Mouse (Mus musculus) embryonic facial prominence, embryonic 10.5 days (tissue): ENCODE measurements around the gene Gal3st2b. TPM values are rescaled to one million over a fixed set of nuclear protein-coding genes. Genes with fewer than 3 reads are reported as not detected.
"Not testable (repeated sequence)": the region's sequence is repeated elsewhere in the genome, so short reads cannot be mapped to it uniquely, and the experiment has no call there.

Source experiments
- DNase-seq: peaks from one replicate; pipeline ENCODE4 v3.0.0-alpha.2; 2017; ENCODE audit warnings: low spot score
- H3K27ac ChIP-seq: fragments of 300-500 bp; sonication (generic); replicated peaks from 2 replicates; pipeline ENCODE4 v1.5.1; 2016; ENCODE audit warnings: mild to moderate bottlenecking
- H3K27me3 ChIP-seq: fragments of 300-500 bp; sonication (generic); replicated peaks from 2 replicates; pipeline ENCODE4 v1.6.1; 2016; ENCODE audit warnings: low read depth, mild to moderate bottlenecking; ENCODE audit not compliant: poor library complexity, severe bottlenecking
- H3K36me3 ChIP-seq: fragments of 300-500 bp; sonication (generic); replicated peaks from 2 replicates; pipeline ENCODE4 v1.6.1; 2016; ENCODE audit warnings: mild to moderate bottlenecking, moderate library complexity
- H3K4me1 ChIP-seq: fragments of 300-500 bp; sonication (generic); 2 replicates; pipeline ENCODE4 v1.6.1; 2016
- H3K4me3 ChIP-seq: fragments of 300-500 bp; sonication (generic); 2 replicates; pipeline ENCODE4 v1.5.1; 2016; ENCODE audit warnings: mild to moderate bottlenecking, moderate library complexity
- H3K9me3 ChIP-seq: fragments of 300-500 bp; sonication (generic); 2 replicates; pipeline ENCODE4 v1.6.1; 2016; ENCODE audit warnings: mild to moderate bottlenecking
- WGBS: fragments of 180-500 bp; shearing (Covaris S2); methylation state at CpG from one replicate; pipeline ENCODE4 v1.1.7; 2016; 5-methylcytosine and 5-hydroxymethylcytosine counted together
- polyA plus RNA-seq: library from polyadenylated mRNA; unstranded; fragments of >200 nt; fragmentation: Nextera tagmentation; extraction: Ambion mirVana; gene quantifications from 2 replicates; pipeline ENCODE4 v1.2.1, GENCODE M21; 2016

Gal3st2b gene
- polyA plus RNA-seq, 1 experiment from 2014 or later, result not detected

GRCm38 (mm10) chr1:93922609-93923008, 4.5 kb downstream of the Gal3st2b start:
- not testable (repeated sequence) for H3K36me3 ChIP-seq

GRCm38 (mm10) chr1:93923098-93923497, 5.0 kb downstream of the Gal3st2b start:
- not testable (repeated sequence) for DNase-seq, H3K4me1 ChIP-seq, H3K27ac ChIP-seq, H3K36me3 ChIP-seq, H3K4me3 ChIP-seq, H3K27me3 ChIP-seq, H3K9me3 ChIP-seq
- 74% methylated on average over 2 of the region's 2 CpGs for WGBS

More at GRCm38 (mm10) chr1:93922609-93923008, 4.5 kb downstream of the Gal3st2b start:
- not testable (repeated sequence) for H3K9me3 ChIP-seq, H3K4me3 ChIP-seq, H3K27me3 ChIP-seq, H3K4me1 ChIP-seq, DNase-seq, H3K27ac ChIP-seq
- WGBS, result 84% methylated on average over 3 of the region's 3 CpGs

- 84% methylated on average over 1 of the region's 1 CpGs for whole genome bisulfite sequencing
- H3K4me3 ChIP-seq, H3K27ac ChIP-seq, H3K36me3 ChIP-seq, DNase-seq, H3K4me1 ChIP-seq, H3K27me3 ChIP-seq, H3K9me3 ChIP-seq: not testable (repeated sequence)
Observed at GRCm38 (mm10) chr1:93935378-93935777, 17.3 kb downstream of the Gal3st2b start.

GRCm38 (mm10) chr1:93937807-93938206, 19.7 kb downstream of the Gal3st2b start:
- not testable (repeated sequence) for H3K4me3 ChIP-seq, H3K36me3 ChIP-seq, H3K27ac ChIP-seq, H3K4me1 ChIP-seq, H3K9me3 ChIP-seq, H3K27me3 ChIP-seq, DNase-seq
- WGBS, result 50% methylated on average over 1 of the region's 1 CpGs

- not testable (repeated sequence) for H3K36me3 ChIP-seq, H3K9me3 ChIP-seq, H3K27ac ChIP-seq, H3K27me3 ChIP-seq, DNase-seq, H3K4me3 ChIP-seq, H3K4me1 ChIP-seq
- WGBS, result 85% methylated on average over 7 of the region's 7 CpGs
Observed at GRCm38 (mm10) chr1:93938415-93938814, 20.3 kb downstream of the Gal3st2b start.

GRCm38 (mm10) chr1:93949087-93949486, 31.0 kb downstream of the Gal3st2b start:
- not testable (repeated sequence) for H3K4me3 ChIP-seq, H3K36me3 ChIP-seq, H3K4me1 ChIP-seq, H3K27me3 ChIP-seq, H3K27ac ChIP-seq, DNase-seq, H3K9me3 ChIP-seq
- WGBS, result no CpG with 5 or more reads among the region's 11 CpGs

GRCm38 (mm10) chr1:93966489-93966888, 48.4 kb downstream of the Gal3st2b start:
- H3K4me1 ChIP-seq, DNase-seq, H3K9me3 ChIP-seq, H3K27ac ChIP-seq, H3K4me3 ChIP-seq, H3K36me3 ChIP-seq, H3K27me3 ChIP-seq: not testable (repeated sequence)
- WGBS, result no CpG with 5 or more reads among the region's 1 CpGs

GRCm38 (mm10) chr1:93970380-93970779, 52.3 kb downstream of the Gal3st2b start:
- not testable (repeated sequence) for H3K36me3 ChIP-seq, H3K27me3 ChIP-seq, H3K4me3 ChIP-seq, DNase-seq, H3K9me3 ChIP-seq, H3K27ac ChIP-seq, H3K4me1 ChIP-seq
- 83% methylated on average over 5 of the region's 5 CpGs for WGBS

GRCm38 (mm10) chr1:93970797-93971196, 52.7 kb downstream of the Gal3st2b start:
- not testable (repeated sequence) for H3K27me3 ChIP-seq, H3K9me3 ChIP-seq, H3K36me3 ChIP-seq, H3K4me3 ChIP-seq, H3K4me1 ChIP-seq, DNase-seq, H3K27ac ChIP-seq
- WGBS, result no CpG with 5 or more reads among the region's 4 CpGs

- not testable (repeated sequence) for H3K27ac ChIP-seq, H3K9me3 ChIP-seq, H3K36me3 ChIP-seq, H3K4me3 ChIP-seq, H3K4me1 ChIP-seq, H3K27me3 ChIP-seq, DNase-seq
- 88% methylated on average over 2 of the region's 4 CpGs for WGBS
Observed at GRCm38 (mm10) chr1:93975764-93976163, 57.7 kb downstream of the Gal3st2b start.

GRCm38 (mm10) chr1:93978287-93978686, 60.2 kb downstream of the Gal3st2b start:
- not testable (repeated sequence) for H3K4me1 ChIP-seq, H3K9me3 ChIP-seq, H3K27ac ChIP-seq, H3K4me3 ChIP-seq, DNase-seq, H3K27me3 ChIP-seq, H3K36me3 ChIP-seq
- no CpG with 5 or more reads among the region's 7 CpGs for WGBS

- H3K4me1 ChIP-seq, H3K4me3 ChIP-seq, H3K9me3 ChIP-seq, DNase-seq, H3K27ac ChIP-seq, H3K27me3 ChIP-seq, H3K36me3 ChIP-seq: not testable (repeated sequence)
- WGBS, result 57% methylated on average over 1 of the region's 2 CpGs
Observed at GRCm38 (mm10) chr1:93980932-93981331, 62.8 kb downstream of the Gal3st2b start.

- no peaks in the 10 kb centered on the region for H3K4me1 ChIP-seq
- no peaks in the 10 kb centered on the region for H3K36me3 ChIP-seq
- H3K27me3 ChIP-seq, result no peaks in the 10 kb centered on the region
- no peaks in the 10 kb centered on the region for H3K9me3 ChIP-seq
- H3K4me3 ChIP-seq, result no peak overlapping the region
- H3K27ac ChIP-seq, result no peak overlapping the region
- 91% methylated on average over 3 of the region's 3 CpGs for WGBS
- DNase-seq, result no peak
Observed at GRCm38 (mm10) chr1:93986167-93986566, 68.1 kb downstream of the Gal3st2b start.

- Histone ChIP-seq H3K4me1 (no peaks in the 10 kb centered on the region), H3K4me3 (no peak overlapping the region), H3K27me3 (no peaks in the 10 kb centered on the region), H3K27ac (no peak overlapping the region), H3K36me3 (no peaks in the 10 kb centered on the region), H3K9me3 (no peaks in the 10 kb centered on the region)
- 71% methylated on average over 3 of the region's 3 CpGs for WGBS
- DNase-seq, result no peak
Observed at GRCm38 (mm10) chr1:93988786-93989185, 70.7 kb downstream of the Gal3st2b start.
